9 mouse cellular contexts compared by ENCODE assay signal in the genomic region with DNA sequence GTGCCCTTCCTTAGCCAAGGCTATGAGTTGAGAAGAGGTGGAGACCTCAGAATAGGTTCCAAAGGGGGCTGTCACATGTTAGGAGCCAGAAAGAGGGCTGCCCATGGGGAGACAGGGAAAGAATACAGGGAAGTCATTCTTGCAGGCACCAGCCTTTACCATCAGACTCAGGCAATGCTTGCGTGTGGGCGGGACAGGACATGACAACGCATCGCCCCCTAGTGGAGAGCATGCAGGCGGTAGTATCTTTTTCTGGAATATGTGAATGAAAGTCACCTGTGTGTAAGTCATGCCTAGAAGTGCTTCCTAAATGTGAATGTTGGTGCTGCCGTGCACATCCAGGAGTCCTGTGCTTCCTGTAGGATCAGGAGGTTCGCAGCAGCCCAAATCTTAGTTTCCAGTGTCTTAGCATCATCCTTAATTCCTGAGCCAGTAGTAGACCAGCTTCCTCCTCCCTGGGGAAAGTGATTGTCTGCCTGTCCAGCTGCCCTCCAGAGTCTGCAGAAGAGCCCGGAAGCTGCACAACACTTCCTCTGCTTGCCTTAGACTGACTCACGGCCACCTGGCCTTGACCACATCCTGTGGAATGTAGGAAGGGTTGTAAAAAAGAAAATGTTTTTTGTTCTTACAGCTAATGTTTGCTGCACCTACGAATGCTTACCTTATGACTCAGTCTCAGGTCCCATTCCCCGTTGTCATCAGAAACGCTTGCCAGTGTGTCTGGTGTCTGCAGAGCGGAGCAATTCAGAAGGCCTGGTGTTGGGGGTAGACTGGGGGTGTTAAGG. TPM values are rescaled to one million over a fixed set of nuclear protein-coding genes. Genes with fewer than 3 reads are reported as not detected.
DNase-seq lines count a peak whose midpoint lies in the region; ATAC-seq and TF ChIP-seq lines count a peak whose summit lies in the region.
"Had no signal": no experiment of that assay in that cellular context is flagged by ENCODE, and none has a peak within 500 bp of the region (broad histone marks: within the 10 kb centered on the region; RNA-seq: fewer than 3 reads in every experiment).

No protein-coding gene starts in this region.

- peaks cover 32% of the 10 kb centered on the region; the same call in 1 of the 2 replicates for H3K36me3 ChIP-seq in embryonic facial prominence, embryonic 12.5 days
- peaks cover 16% of the 10 kb centered on the region; the same call in 1 of the 2 replicates for H3K36me3 ChIP-seq in lung, postnatal 0 days (ENCODE audit: insufficient read depth, low read length)

- no peaks in the 10 kb centered on the region for H3K9me3 ChIP-seq in embryonic facial prominence, embryonic 12.5 days
- no peaks in the 10 kb centered on the region for H3K9me3 ChIP-seq in lung, postnatal 0 days (ENCODE audit: low read length)

- H3K27ac ChIP-seq in embryonic facial prominence, embryonic 12.5 days, result no peak overlapping the region
- no peak overlapping the region for H3K27ac ChIP-seq in lung, postnatal 0 days (ENCODE audit: low read length)

- ATAC-seq in embryonic facial prominence, embryonic 12.5 days (ENCODE audit: insufficient number of reproducible peaks, insufficient read depth, low FRiP score, low TSS enrichment), result 0 out of 2 replicates have a peak, but pooled peaks have one; percentile 57
- ATAC-seq in lung, postnatal 0 days, result peak; percentile 36

- H3K4me2 ChIP-seq in embryonic facial prominence, embryonic 12.5 days (replicated peaks), result no peak overlapping the region
- no peak overlapping the region for H3K4me2 ChIP-seq in lung, postnatal 0 days (replicated peaks; ENCODE audit: low read depth, low read length)

- intact Hi-C loops in heart, postnatal 10 days (cut with DNase I), result loop anchor here (1.0 kb wide), 1 partner anchor 133 kb away; no protein-coding TSS in a partner anchor

- H3K4me3 ChIP-seq in embryonic facial prominence, embryonic 12.5 days, result no peak overlapping the region
- no peak overlapping the region for H3K4me3 ChIP-seq in lung, postnatal 0 days (ENCODE audit: low read depth, low read length)

- no peak for TF ChIP-seq EP300 in lung, postnatal 0 days (IDR thresholded peaks at IDR 0.05)

- 53% methylated on average over 13 of the region's 13 CpGs for WGBS in embryonic facial prominence, embryonic 12.5 days
- 37% methylated on average over 13 of the region's 13 CpGs for WGBS in lung, postnatal 0 days

- peak; percentile 51 to 56 for DNase-seq in CD8-positive naive resting alpha-beta T cell, adult 2 months (ENCODE audit: low read depth in 2 of 2, low spot score in 2 of 2)
- DNase-seq in adrenal gland, postnatal 25 days, result peak; percentile 71
- peak; percentile 75 to 83 for DNase-seq in heart, postnatal 10 days
- peak; percentile 69 to 88 for DNase-seq in layer of hippocampus, adult 18-20 months (ENCODE audit: low spot score in 2 of 2)
- peak; percentile 82 for DNase-seq in lung, postnatal 0 days (ENCODE audit: low spot score)
- DNase-seq in retina, adult 2 months (ENCODE audit: low read depth, low spot score), result peak; percentile 13
- DNase-seq in thymus, postnatal 14 days, result peak; percentile 85

- no peaks in the 10 kb centered on the region for H3K4me1 ChIP-seq in embryonic facial prominence, embryonic 12.5 days
- H3K4me1 ChIP-seq in lung, postnatal 0 days (ENCODE audit: insufficient read depth, low read depth, low read length), result no peaks in the 10 kb centered on the region

- no peak overlapping the region for H3K9ac ChIP-seq in embryonic facial prominence, embryonic 12.5 days
- H3K9ac ChIP-seq in lung, postnatal 0 days (replicated peaks; ENCODE audit: low read depth), result no peak overlapping the region

- H3K27me3 ChIP-seq in embryonic facial prominence, embryonic 12.5 days, result no peaks in the 10 kb centered on the region
- H3K27me3 ChIP-seq in lung, postnatal 0 days (replicated peaks; ENCODE audit: insufficient read depth, low read length), result no peaks in the 10 kb centered on the region

- TF ChIP-seq CTCF in lung, postnatal 0 days (IDR thresholded peaks at IDR 0.05), result peak; percentile 93

RNA-seq across cellular contexts. Expression of gene Dbx1, which starts 35.3 kb away (rescaled TPM):
- not detected in 2 replicates for total RNA-seq in adrenal gland, postnatal 25 days (2021)
- polyA plus RNA-seq in embryonic facial prominence, embryonic 12.5 days (2016; fragmentation: Nextera tagmentation; extraction: Ambion mirVana), result 1.1 and 1.8 TPM in 2 replicates
- not detected for total RNA-seq in heart, postnatal 10 days (2021)
- total RNA-seq in layer of hippocampus, adult 18-20 months (2021), result not detected
- polyA plus RNA-seq in lung, postnatal 0 days (2015; fragmentation: Nextera tagmentation; extraction: Ambion mirVana), result not detected in 2 replicates
- total RNA-seq: left cerebral cortex, adult 8-10 months had no signal

Comparison
In these comparisons a context has a peak if more than half of its experiments do, and no peak if none do; other contexts are left out.
1. DNase-seq: peak in every context shown above with its lines; median percentile 85 in thymus, postnatal 14 days; 82 in lung, postnatal 0 days; 79 in heart, postnatal 10 days; 78 in layer of hippocampus, adult 18-20 months; 71 in adrenal gland, postnatal 25 days; 54 in CD8-positive naive resting alpha-beta T cell, adult 2 months; 13 in retina, adult 2 months.